Mouse (Mus musculus) MEL (cell line): ENCODE data around the gene Myh6. TPM values are rescaled to one million over a fixed set of nuclear protein-coding genes. Genes with fewer than 3 reads are reported as not detected.

Experiments used
- DNase-seq: peaks from one replicate; pipeline ENCODE4 v3.0.0; 2011; ENCODE audit warnings: low read depth, low spot score
- H3K27ac ChIP-seq: 2 replicates; pipeline ENCODE4 v1.5.1; 2012; ENCODE audit warnings: low read depth, mild to moderate bottlenecking, control low read depth, low read length, moderate library complexity; ENCODE audit not compliant: control insufficient read depth
- H3K27me3 ChIP-seq, 2 experiments: fragments of 150-350 bp in 1 of 2; sonication (generic) in 1 of 2; 2 replicates each; pipeline ENCODE4 v1.6.1; 2012; ENCODE audit warnings: low read length in 2 of 2, mild to moderate bottlenecking in 2 of 2, improper control_type of control experiment in 1 of 2, moderate library complexity in 1 of 2; ENCODE audit not compliant: insufficient read depth in 2 of 2, control insufficient read depth in 1 of 2
- H3K36me3 ChIP-seq, 2 experiments: 2 replicates each; pipeline ENCODE4 v1.6.1; 2012 to 2014; ENCODE audit warnings: low read length in 2 of 2, improper control_type of control experiment in 1 of 2, inconsistent platforms in 1 of 2, mild to moderate bottlenecking in 1 of 2; ENCODE audit not compliant: insufficient read depth in 2 of 2, control insufficient read depth in 1 of 2
- H3K4me1 ChIP-seq, 2 experiments: fragments of 150-350 bp in 1 of 2; sonication (generic) in 1 of 2; 2 replicates each; pipeline ENCODE4 v1.6.1; 2012; ENCODE audit warnings: low read length in 2 of 2, improper control_type of control experiment in 1 of 2, mild to moderate bottlenecking in 1 of 2; ENCODE audit not compliant: insufficient read depth in 2 of 2, control insufficient read depth in 1 of 2
- H3K4me3 ChIP-seq, 2 experiments: fragments of 150-350 bp in 1 of 2; sonication (generic) in 1 of 2; 2 replicates each; pipeline ENCODE4 v1.5.1; 2012; ENCODE audit warnings: low read depth in 2 of 2, low read length in 2 of 2, mild to moderate bottlenecking in 2 of 2, moderate library complexity in 2 of 2, control low read depth in 1 of 2, improper control_type of control experiment in 1 of 2; ENCODE audit not compliant: control insufficient read depth in 1 of 2, insufficient read depth in 1 of 2
- H3K79me2 ChIP-seq: 2 replicates; pipeline ENCODE4 v1.6.1; 2012; ENCODE audit warnings: mild to moderate bottlenecking, low read length, moderate library complexity; ENCODE audit not compliant: control insufficient read depth, poor library complexity, insufficient read depth
- H3K9ac ChIP-seq: 2 replicates; pipeline ENCODE4 v1.6.1; 2012; ENCODE audit warnings: low read depth, mild to moderate bottlenecking, control low read depth, low read length, moderate library complexity; ENCODE audit not compliant: control insufficient read depth, poor library complexity, severe bottlenecking
- H3K9me3 ChIP-seq: fragments of 150-350 bp; sonication (generic); replicated peaks from 2 replicates; pipeline ENCODE4 v1.6.1; 2012; ENCODE audit warnings: mild to moderate bottlenecking, low read length, improper control_type of control experiment, moderate library complexity; ENCODE audit not compliant: insufficient read depth
- CHD1 ChIP-seq: IDR thresholded peaks from 2 replicates; pipeline ENCODE4 v1.6.1; 2012; ENCODE audit warnings: low read depth, mild to moderate bottlenecking, inconsistent platforms, low read length, improper control_type of control experiment
- CTCF ChIP-seq, 3 experiments: IDR thresholded peaks in 2 of 3; conservative IDR thresholded peaks in 1 of 3; 2 replicates each; pipeline ENCODE4 v1.5.1; 2011 to 2012; ENCODE audit warnings: low read length in 3 of 3, low read depth in 2 of 3, mild to moderate bottlenecking in 2 of 3, improper control_type of control experiment in 1 of 3, inconsistent platforms in 1 of 3, mixed read lengths in 1 of 3, moderate library complexity in 1 of 3; ENCODE audit not compliant: control insufficient read depth in 1 of 3, insufficient read depth in 1 of 3, poor library complexity in 1 of 3, severe bottlenecking in 1 of 3
- E2F4 ChIP-seq: IDR thresholded peaks from 2 replicates; pipeline ENCODE4 v1.6.1; 2011; ENCODE audit warnings: low read depth, low read length, improper control_type of control experiment, borderline replicate concordance
- ELF1 ChIP-seq: IDR thresholded peaks from 2 replicates; pipeline ENCODE4 v1.6.1; 2014; ENCODE audit warnings: low read depth, mild to moderate bottlenecking, inconsistent platforms, low read length, improper control_type of control experiment, moderate library complexity
- GATA1 ChIP-seq: IDR thresholded peaks from 2 replicates; pipeline ENCODE4 v1.6.1; 2011; ENCODE audit warnings: low read depth, low read length, improper control_type of control experiment
- HCFC1 ChIP-seq: IDR thresholded peaks from 2 replicates; pipeline ENCODE4 v1.6.1; 2012; ENCODE audit warnings: low read depth, mild to moderate bottlenecking, inconsistent platforms, low read length, improper control_type of control experiment, moderate library complexity
- KAT2A ChIP-seq: conservative IDR thresholded peaks from 2 replicates; pipeline ENCODE4 v1.6.1; 2012; ENCODE audit warnings: low read depth, low read length, improper control_type of control experiment, inconsistent platforms
- MAFK ChIP-seq: IDR thresholded peaks from 2 replicates; pipeline ENCODE4 v1.6.1; 2011; ENCODE audit warnings: low read depth, mild to moderate bottlenecking, low read length, improper control_type of control experiment, borderline replicate concordance
- MAX ChIP-seq: IDR thresholded peaks from 2 replicates; pipeline ENCODE4 v1.6.1; 2011; ENCODE audit warnings: low read length, improper control_type of control experiment
- MAZ ChIP-seq: IDR thresholded peaks from 2 replicates; pipeline ENCODE4 v1.6.1; 2012; ENCODE audit warnings: low read depth, mild to moderate bottlenecking, inconsistent platforms, low read length, improper control_type of control experiment
- MEF2A ChIP-seq: IDR thresholded peaks from 2 replicates; pipeline ENCODE4 v1.6.1; 2014; ENCODE audit warnings: low read depth, mild to moderate bottlenecking, inconsistent platforms, low read length, improper control_type of control experiment; ENCODE audit not compliant: poor library complexity, insufficient replicate concordance, severe bottlenecking; ENCODE audit errors: extremely low read depth
- MXI1 ChIP-seq: IDR thresholded peaks from 2 replicates; pipeline ENCODE4 v1.6.1; 2011; ENCODE audit warnings: mild to moderate bottlenecking, low read depth, low read length, improper control_type of control experiment
- MYC ChIP-seq: IDR thresholded peaks from 2 replicates; pipeline ENCODE4 v1.6.1; 2011; ENCODE audit warnings: low read depth, mild to moderate bottlenecking, low read length, improper control_type of control experiment, moderate library complexity
- POLR2A ChIP-seq, 2 experiments: IDR thresholded peaks; 2 replicates each; pipeline ENCODE4 v1.6.1; 2011 to 2012; ENCODE audit warnings: low read length in 2 of 2, mild to moderate bottlenecking in 2 of 2, control low read depth in 1 of 2, improper control_type of control experiment in 1 of 2, low read depth in 1 of 2, moderate library complexity in 1 of 2; ENCODE audit not compliant: control insufficient read depth in 1 of 2, insufficient read depth in 1 of 2, poor library complexity in 1 of 2
- POLR2AphosphoS2 ChIP-seq: IDR thresholded peaks from 2 replicates; pipeline ENCODE4 v1.6.1; 2011; ENCODE audit warnings: low read length, improper control_type of control experiment
- POLR2AphosphoS5 ChIP-seq: IDR thresholded peaks from 2 replicates; pipeline ENCODE4 v1.6.1; 2012; ENCODE audit warnings: low read depth, borderline replicate concordance, mild to moderate bottlenecking, inconsistent platforms, low read length, moderate library complexity, mixed read lengths
- RAD21 ChIP-seq: IDR thresholded peaks from 2 replicates; pipeline ENCODE4 v1.6.1; 2011; ENCODE audit warnings: mild to moderate bottlenecking, low read depth, low read length, improper control_type of control experiment
- RCOR1 ChIP-seq: IDR thresholded peaks from 2 replicates; pipeline ENCODE4 v1.6.1; 2012; ENCODE audit warnings: low read depth, mild to moderate bottlenecking, inconsistent platforms, low read length, improper control_type of control experiment
- TAL1 ChIP-seq: IDR thresholded peaks from 2 replicates; pipeline ENCODE4 v1.6.1; 2012; ENCODE audit warnings: mild to moderate bottlenecking, inconsistent platforms, low read length, moderate library complexity, mixed read lengths
- USF1 ChIP-seq: IDR thresholded peaks from 2 replicates; pipeline ENCODE4 v1.6.1; 2014; ENCODE audit warnings: low read depth, mild to moderate bottlenecking, inconsistent platforms, low read length, improper control_type of control experiment, moderate library complexity
- USF2 ChIP-seq, 2 experiments: IDR thresholded peaks; 2 replicates each; pipeline ENCODE4 v1.6.1; 2011 to 2012; ENCODE audit warnings: improper control_type of control experiment in 2 of 2, low read length in 2 of 2, borderline replicate concordance in 1 of 2, inconsistent platforms in 1 of 2, low read depth in 1 of 2, mild to moderate bottlenecking in 1 of 2; ENCODE audit not compliant: insufficient read depth in 1 of 2
- ZC3H11A ChIP-seq: IDR thresholded peaks from 2 replicates; pipeline ENCODE4 v1.6.1; 2012; ENCODE audit warnings: low read depth, mild to moderate bottlenecking, inconsistent platforms, low read length, improper control_type of control experiment
- ZKSCAN1 ChIP-seq: IDR thresholded peaks from 2 replicates; pipeline ENCODE4 v1.6.1; 2012; ENCODE audit warnings: low read depth, mild to moderate bottlenecking, inconsistent platforms, low read length, improper control_type of control experiment, moderate library complexity
- ZMIZ1 ChIP-seq: IDR thresholded peaks from 2 replicates; pipeline ENCODE4 v1.6.1; 2012; ENCODE audit warnings: low read depth, mild to moderate bottlenecking, inconsistent platforms, low read length, improper control_type of control experiment, moderate library complexity
- polyA plus RNA-seq, 2 experiments: library from polyadenylated mRNA; stranded (reverse) in 1 of 2; unstranded in 1 of 2; fragments of >175 nt in 1 of 2; fragments of >200 nt in 1 of 2; gene quantifications; 2 replicates each; pipeline versions ENCODE4 v1.2.1 to v1.2.4; 2012; ENCODE audit warnings: low replicate concordance in 2 of 2, low read depth in 1 of 2; ENCODE audit not compliant: insufficient read length in 2 of 2, insufficient read depth in 1 of 2, missing spikeins in 1 of 2
- total RNA-seq: library from RNA; depleted of rRNA; stranded (reverse); fragments of 300-350 nt; gene quantifications from 2 replicates; pipeline ENCODE4 v1.2.3, GENCODE M21; 2012

Gene Myh6
- total and polyA plus RNA-seq, 3 experiments, result not detected

DNA sequence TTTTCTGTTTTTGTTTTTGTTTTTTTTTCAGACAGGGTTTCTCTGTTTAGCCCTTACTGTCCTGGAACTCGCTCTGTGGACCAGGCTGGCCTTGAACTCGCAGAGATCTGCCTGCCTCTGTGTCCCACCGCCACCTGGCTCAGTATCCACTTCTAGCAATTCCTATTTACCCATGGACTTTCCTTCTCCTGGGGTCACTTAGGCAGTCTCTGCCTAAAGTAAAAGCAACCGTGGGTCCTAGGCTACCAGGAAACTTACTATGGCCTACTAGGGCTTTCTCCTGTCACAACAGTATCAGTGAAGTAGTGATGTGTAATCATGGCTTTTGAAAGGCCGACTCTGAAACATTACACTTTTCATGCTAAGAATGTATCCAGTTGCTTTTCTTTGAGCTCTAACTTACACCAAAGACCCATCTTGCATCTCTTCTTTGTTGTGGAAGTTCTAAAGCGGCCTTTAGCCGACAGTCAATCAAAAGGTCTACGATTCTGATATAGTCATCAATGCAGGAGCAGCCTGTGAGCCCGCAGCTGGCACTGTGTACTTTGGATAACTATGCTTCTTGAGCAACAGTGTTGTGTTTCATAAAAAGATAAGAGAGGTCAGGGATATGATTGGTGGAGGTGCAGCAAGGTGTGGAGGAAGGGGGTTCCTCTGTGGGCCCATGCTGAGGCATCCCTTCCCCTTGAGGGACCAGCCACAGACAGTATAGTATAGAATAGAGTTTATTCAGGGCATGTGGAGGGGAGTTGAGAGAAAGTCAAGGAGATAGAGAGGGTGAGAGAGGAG lies 40.6 kb upstream of the Myh6 start:
- Histone ChIP-seq H3K36me3 (peaks cover 0 to 7% of the 10 kb centered on the region in 2 experiments; a peak in 2 of 4 replicates), H3K27ac (no peak overlapping the region), H3K9me3 (no peaks in the 10 kb centered on the region), H3K27me3 (no peaks in the 10 kb centered on the region), H3K9ac (no peak overlapping the region), H3K79me2 (no peaks in the 10 kb centered on the region), H3K4me3 (no peak overlapping the region), H3K4me1 (peaks cover 2 to 34% of the 10 kb centered on the region in 2 experiments; a peak in 3 of 4 replicates)
- peak; percentile 46 for DNase-seq
- no peak for TF ChIP-seq CHD1
- TF ChIP-seq TAL1, result peak; percentile 35; the same call in 1 of the 2 replicates

DNA sequence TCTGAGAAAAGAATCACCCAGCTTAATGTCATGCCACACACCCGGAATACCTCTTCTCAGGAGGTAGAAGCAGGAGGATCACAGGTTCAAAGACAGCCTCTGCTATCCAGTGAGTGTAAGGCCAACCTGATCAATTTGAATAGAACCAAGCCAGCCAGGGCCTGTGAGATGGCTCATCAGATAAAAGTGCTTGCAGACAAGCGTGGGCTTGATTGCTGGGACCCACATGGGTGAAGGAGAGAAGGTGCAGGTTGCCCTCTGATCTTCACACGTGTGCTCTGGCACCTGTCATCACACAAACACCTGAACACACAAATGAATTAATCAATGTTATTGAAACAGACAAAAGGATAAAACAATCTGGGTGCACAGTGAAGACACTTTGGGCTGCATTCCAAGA lies 39.8 kb upstream of the Myh6 start:
- TF ChIP-seq GATA1 (no peak), KAT2A (no peak), MAX (no peak), E2F4 (no peak), ZMIZ1 (no peak), ELF1 (no peak), MEF2A (no peak), USF2 (IDR thresholded peaks at IDR 0.05; ENCODE audit: borderline replicate concordance in 1 of 2, insufficient read depth in 1 of 2, low read depth in 1 of 2, low read length in 2 of 2) (no peak), HCFC1 (no peak), ZC3H11A (no peak)
- Histone ChIP-seq H3K36me3 (peaks cover 0 to 9% of the 10 kb centered on the region in 2 experiments; a peak in 2 of 4 replicates), H3K27ac (no peak overlapping the region), H3K79me2 (no peaks in the 10 kb centered on the region), H3K9me3 (no peaks in the 10 kb centered on the region), H3K27me3 (no peaks in the 10 kb centered on the region), H3K9ac (no peak overlapping the region), H3K4me1 (peaks cover 2 to 38% of the 10 kb centered on the region in 2 experiments; a peak in 3 of 4 replicates), H3K4me3 (no peak overlapping the region)
- no peak for DNase-seq

DNA sequence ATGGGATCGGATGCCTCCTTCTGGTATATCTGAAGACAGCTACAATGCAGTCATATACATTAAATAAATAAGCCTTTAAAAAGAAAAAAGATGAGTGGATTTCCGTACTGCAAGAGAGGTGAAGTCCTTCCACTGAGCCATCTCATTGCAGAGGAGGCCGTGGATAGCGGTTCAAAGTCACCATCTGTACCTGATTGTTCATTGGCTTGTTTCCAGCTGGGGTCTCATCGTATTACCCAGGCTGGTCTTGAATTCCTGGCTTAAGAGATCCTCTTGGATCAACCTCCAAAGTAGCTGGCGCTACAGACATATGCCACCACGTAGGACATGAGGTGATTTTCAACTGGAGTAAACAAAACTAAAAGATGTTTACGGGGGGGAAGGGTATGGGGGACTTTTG lies 39.2 kb upstream of the Myh6 start:
- no peaks in the 10 kb centered on the region for H3K79me2 ChIP-seq
- no peak for DNase-seq
- peaks cover 2 to 38% of the 10 kb centered on the region in 2 experiments; a peak in 3 of 4 replicates for H3K4me1 ChIP-seq
- H3K9ac ChIP-seq, result no peak overlapping the region
- no peaks in the 10 kb centered on the region for H3K9me3 ChIP-seq
- no peak overlapping the region for H3K27ac ChIP-seq
- peaks cover 0 to 9% of the 10 kb centered on the region in 2 experiments; a peak in 2 of 4 replicates for H3K36me3 ChIP-seq
- H3K27me3 ChIP-seq, result no peaks in the 10 kb centered on the region
- H3K4me3 ChIP-seq, result no peak overlapping the region
- no peak for TF ChIP-seq MYC
- TF ChIP-seq POLR2AphosphoS2, result no peak
- TF ChIP-seq CTCF (IDR thresholded peaks at IDR 0.05 in 2 of 3, conservative IDR thresholded peaks at IDR 0.05 in 1 of 3; ENCODE audit: control insufficient read depth in 1 of 3, insufficient read depth in 1 of 3, low read depth in 2 of 3, low read length in 3 of 3, poor library complexity in 1 of 3, severe bottlenecking in 1 of 3), result no peak
- no peak for TF ChIP-seq MAZ
- TF ChIP-seq MXI1, result no peak
- no peak for TF ChIP-seq CHD1
- no peak for TF ChIP-seq ZMIZ1
- TF ChIP-seq POLR2A (IDR thresholded peaks at IDR 0.05; ENCODE audit: control insufficient read depth in 1 of 2, insufficient read depth in 1 of 2, low read depth in 1 of 2, low read length in 2 of 2, poor library complexity in 1 of 2), result no peak
- no peak for TF ChIP-seq ZKSCAN1
- no peak for TF ChIP-seq USF2 (IDR thresholded peaks at IDR 0.05; ENCODE audit: borderline replicate concordance in 1 of 2, insufficient read depth in 1 of 2, low read depth in 1 of 2, low read length in 2 of 2)
- TF ChIP-seq POLR2AphosphoS5, result no peak
- TF ChIP-seq MAFK, result no peak
- TF ChIP-seq RAD21, result no peak
- TF ChIP-seq MEF2A, result no peak
- TF ChIP-seq RCOR1, result no peak
- TF ChIP-seq USF1, result no peak
- no peak for TF ChIP-seq MAX
